Mouse (Mus musculus): ENCODE measurements around the gene Rps18.

DNA sequence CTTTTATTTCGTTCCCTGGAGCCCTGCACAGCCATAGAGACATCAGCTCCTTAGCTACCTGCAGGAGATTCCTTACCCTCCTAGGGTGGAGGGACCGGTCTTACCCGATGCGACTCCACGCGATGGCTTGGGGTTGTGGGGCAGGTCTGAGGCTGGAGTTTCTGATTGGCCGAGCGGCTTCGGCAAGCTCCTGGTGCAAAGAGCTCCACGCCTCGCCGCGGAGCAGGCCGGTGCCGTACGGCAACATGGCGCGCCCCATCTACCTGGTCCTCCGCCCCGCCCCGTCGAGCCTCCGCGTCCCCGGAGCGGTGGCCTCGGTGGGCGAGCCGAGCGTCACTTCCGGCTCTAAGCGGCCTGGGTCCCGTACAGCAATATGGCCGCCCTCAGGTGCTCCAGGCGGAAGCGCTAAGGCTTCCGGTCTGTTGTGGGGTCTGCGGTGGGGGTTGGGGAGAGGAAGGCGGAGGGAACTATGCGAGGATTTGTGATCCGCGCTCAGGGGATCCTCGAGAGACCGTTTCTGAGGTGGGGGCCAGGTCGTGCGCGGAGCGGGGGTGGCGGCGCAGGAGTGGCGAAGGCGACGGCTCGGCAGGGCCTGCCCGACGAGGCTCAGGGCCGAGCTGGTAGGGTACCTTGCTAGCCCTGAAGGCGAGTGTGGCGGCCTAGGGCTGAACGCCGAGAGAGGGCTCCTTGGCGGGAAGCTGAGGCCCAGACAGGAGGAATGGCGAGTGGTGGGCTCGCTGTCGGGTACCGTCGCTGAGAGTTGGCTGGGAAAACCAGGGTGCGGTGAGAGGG is 46.5 kb downstream of the Rps18 start, which contains the start of gene Daxx:
- TF ChIP-seq POLR2A (IDR thresholded peaks at IDR 0.05; ENCODE audit: control insufficient read depth, extremely low read depth, insufficient read depth, low read length, poor library complexity), result peak; percentile 70
- TF ChIP-seq CTCF (IDR thresholded peaks at IDR 0.05; ENCODE audit: borderline replicate concordance, control insufficient read depth, extremely low read depth, insufficient read depth, low read length, poor library complexity), result peak; percentile 46; the same call in 1 of the 2 replicates
